Mouse (Mus musculus): ENCODE data around the gene Procr.
"Not testable (repeated sequence)": the region's sequence is repeated elsewhere in the genome, so short reads cannot be mapped to it uniquely, and the experiment has no call there.

Gene Procr

DNA sequence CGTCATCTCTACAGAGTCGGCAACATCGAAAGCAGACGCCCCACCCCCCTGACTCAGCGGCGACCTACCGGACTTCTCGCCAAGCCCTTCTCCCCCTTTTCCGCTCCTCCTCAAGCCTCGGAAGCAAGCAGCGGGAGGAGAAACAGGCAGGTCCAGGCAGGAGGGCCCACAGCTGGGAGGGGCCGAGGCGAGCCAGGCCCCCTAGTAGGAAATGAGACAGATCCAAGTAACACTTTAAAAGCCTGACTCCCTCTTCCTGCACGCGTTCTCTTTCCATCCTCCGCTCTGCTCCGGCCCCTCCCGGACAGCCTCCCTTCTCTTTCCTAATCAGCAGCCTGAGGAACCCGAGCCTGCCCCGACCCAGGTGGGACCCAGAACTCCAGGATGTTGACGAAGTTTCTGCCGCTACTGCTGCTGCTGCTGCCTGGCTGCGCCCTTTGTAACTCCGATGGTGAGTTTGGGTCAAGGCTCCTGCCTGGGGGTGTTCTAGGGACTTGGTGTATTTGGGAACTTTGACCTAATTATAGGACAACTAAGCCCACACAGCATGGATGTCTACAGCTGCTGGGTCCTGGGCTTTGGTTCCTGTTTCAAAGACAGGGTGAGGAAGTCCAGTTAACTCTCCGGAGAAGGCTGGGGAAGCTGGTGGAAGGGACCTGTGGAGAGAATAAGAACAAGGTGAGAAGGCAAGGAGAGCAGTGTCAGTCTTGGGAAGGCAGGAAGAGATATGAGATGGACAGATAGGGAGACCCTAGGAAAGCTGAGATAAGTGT lies at the start of gene Procr:
Gene Procr, plus strand, starts transcription at position 104 of the 773 bp plus-strand sequence.
- no peak for DNase-seq

- no peak for DNase-seq
Measured at GRCm38 (mm10) chr2:155701399-155701919, 49.5 kb upstream of the Procr start.

GRCm38 (mm10) chr2:155703630-155704029 lies 47.3 kb upstream of the Procr start:
- no peak for DNase-seq

DNA sequence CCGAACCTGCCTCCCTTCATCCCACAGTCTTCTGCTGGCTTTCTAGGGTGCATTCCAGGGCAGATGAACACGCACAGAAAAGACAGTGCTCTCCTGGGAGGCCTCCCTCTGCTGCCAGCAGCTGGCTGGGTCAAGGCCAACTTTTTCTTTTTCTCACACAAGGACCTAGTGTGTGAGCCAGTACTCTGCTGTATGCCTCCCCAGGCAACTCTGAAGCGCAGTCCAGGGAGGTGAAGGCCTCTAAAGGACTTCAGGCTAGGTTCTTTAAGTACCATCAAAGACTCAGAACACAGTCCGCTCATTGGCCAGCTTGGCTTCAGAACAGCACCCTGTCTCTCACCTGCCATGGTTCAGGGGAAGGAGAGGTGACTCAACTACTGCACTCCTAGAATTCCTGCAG lies 43.7 kb upstream of the Procr start:
- no peak for DNase-seq

DNA sequence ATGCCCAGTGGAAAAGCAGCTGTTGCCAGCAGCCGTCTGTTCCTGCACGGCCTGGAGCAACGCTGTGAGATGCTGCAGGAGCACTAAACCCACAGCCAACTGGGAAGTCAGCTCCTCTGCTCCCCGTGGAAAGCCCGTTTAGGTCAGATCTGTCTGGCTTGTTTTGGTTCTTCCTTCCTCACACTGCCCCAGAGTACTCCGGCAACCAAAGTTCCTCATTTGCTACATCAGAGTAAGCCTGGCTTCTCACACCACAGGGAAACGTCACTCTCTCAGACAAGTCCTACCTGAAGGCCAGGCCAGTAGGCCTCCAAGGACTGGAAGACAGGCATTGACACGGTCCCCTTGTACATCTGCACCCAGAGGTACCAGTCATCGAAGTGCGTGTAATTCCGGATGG lies 40.4 kb upstream of the Procr start:
- no peak for DNase-seq

GRCm38 (mm10) chr2:155717082-155717990 lies 33.6 kb upstream of the Procr start:
- no peak for DNase-seq

DNA sequence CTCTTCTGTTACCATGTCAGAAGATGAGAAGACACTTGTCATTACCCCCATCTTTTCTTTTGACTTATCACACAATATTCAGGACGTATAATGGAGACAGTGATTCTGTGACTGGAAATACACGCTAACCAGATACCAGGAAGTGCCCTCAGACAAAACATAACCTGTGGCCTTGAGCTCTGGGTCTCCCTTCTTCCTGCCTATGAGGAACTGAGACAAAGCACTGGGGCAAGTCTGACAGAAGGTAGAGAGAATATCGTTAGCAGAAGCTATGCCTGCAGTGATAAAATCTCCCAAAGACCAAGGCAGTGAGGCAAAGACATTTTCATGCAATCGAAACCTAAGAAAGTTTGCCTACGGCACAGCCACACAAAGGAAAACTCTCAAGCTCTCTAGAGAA lies 30.3 kb upstream of the Procr start:
- DNase-seq, result peak; percentile 11

DNA sequence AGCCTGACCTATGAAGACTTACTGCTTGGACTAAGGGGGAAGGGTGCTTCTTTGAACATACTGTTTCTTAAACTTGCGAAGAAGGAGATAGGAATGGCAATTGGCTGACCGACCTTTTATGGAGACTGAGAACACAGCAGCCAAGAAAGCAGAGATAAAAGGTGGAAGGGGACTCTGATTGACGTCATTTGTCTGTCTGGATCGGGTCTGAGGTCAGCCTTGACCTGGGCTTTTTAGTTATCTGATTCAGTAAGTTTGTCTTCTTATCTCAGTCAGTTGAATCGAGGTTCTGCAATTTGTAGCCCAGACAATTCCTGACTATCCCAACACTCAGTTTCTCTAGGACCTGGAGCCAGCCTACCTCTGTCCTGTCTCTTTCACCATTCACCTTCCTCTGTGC lies 26.9 kb upstream of the Procr start:
- no peak for DNase-seq

DNA sequence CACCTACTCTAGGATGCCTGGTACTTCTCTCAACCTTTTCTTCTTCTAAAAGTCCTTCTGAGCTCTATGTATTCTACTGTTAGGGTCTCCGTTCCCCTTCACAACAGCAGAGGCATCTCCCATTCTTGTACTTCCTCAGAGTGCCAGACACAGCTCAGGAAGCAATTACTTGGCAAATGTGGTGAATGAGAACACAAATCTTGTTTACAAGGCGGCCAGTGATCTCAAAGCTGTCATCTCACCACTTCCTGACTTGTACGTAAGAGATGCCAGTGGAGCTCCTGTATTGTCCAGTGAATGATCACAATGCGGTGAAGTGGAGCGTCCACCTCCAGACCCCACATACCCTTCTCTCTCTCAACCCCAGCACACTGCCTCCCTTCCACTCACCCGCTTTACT lies 26.4 kb upstream of the Procr start:
- no peak for DNase-seq

- DNase-seq, result no peak
Measured at GRCm38 (mm10) chr2:155726302-155726701, 24.6 kb upstream of the Procr start.

GRCm38 (mm10) chr2:155727764-155728395 lies 23.0 kb upstream of the Procr start:
- no peak for DNase-seq

GRCm38 (mm10) chr2:155728742-155729141 lies 22.2 kb upstream of the Procr start:
- no peak for DNase-seq

DNA sequence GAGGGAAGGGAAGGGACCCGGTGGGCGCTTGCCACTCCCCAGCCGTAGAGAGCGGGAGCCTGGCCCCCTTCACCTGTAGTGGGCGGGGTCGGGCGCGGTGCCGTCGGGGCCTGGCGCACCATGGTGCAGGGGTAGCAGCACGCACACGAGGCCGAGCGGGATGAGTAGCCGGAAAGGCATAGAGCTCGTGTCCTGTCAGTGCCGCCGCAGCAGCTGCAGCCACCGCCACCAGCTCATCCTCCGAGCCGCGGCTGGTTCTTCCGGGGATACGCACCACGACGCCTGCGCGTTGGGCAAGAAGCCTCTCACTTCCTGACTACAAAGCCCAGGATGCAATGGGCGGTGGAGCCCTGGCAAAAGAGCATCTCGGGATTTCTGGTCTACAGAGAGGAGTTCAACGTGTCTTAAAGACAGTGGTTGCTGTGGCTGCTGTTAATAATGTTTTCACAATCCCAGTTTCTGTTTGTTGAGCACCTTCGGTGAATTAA lies 21.7 kb upstream of the Procr start, which contains the start of gene Edem2:
Gene Edem2, minus strand, starts transcription at position 318 of the 488 bp plus-strand sequence.
- DNase-seq, result peak; percentile 94

DNA sequence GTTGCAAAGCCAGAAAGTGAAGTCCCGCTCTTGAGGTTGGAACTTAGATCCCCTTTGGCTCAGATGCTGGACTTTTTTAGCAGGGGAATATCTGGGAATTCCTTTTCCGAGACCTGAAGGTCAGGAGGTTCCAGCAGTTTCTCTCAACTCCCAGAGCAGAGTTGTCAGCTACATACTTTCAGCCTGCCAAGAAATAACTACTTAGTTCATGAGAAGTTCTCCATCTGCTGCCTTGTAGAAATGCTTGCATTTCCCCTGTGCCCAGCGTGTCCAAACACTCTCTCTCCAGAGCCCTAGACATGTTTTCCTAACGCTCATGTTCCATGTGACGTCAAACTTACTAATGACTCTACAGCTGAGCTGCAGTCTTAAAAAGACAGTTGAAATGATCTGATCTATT lies 15.8 kb upstream of the Procr start:
- DNase-seq, result no peak

DNA sequence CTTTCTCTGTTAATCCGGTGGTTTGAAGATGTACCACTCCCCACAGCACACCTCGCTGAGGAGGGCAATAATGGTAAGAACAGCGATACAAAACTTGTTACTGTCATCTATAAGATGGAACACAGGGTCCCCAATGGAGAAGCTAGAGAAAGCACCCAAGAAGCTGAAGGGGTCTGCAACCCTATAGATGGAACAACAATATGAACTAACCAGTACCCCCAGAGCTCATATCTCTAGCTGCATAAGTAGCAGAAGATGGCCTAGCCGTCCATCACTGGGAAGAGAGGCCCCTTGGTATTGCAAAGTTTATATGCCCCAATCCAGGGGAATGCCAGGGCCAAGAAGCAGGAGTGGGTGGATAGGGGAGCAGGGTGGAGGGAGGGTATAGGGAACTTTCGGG lies 15.2 kb upstream of the Procr start, which contains the start of gene Gm17581:
Gene Gm17581, minus strand, starts transcription at position 101 of the 400 bp plus-strand sequence.
- not testable (repeated sequence) for DNase-seq

- DNase-seq, result no peak
Measured at GRCm38 (mm10) chr2:155736936-155737335, 14.0 kb upstream of the Procr start.

DNA sequence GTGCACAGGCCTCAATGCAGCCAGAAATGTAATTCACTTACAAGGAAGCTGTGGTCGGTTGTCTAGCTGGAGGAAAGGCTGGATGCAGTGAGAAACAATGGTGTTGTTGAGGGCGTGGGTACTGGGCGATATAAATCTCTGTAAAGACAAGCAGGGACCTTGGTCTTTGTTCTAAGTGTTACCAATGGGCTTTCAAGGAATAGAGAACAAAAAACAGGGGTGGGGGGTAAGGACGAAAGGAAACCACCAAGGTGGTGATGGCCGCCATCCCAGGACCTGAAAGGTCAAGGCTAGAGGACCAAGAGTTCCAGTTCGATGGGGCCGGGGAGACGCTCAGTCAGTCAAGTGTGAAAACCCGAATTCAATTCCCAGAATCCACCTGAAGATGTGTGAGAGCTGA lies 13.1 kb upstream of the Procr start:
- DNase-seq, result no peak

GRCm38 (mm10) chr2:155742211-155742610 lies 8.7 kb upstream of the Procr start:
- no peak for DNase-seq

DNA sequence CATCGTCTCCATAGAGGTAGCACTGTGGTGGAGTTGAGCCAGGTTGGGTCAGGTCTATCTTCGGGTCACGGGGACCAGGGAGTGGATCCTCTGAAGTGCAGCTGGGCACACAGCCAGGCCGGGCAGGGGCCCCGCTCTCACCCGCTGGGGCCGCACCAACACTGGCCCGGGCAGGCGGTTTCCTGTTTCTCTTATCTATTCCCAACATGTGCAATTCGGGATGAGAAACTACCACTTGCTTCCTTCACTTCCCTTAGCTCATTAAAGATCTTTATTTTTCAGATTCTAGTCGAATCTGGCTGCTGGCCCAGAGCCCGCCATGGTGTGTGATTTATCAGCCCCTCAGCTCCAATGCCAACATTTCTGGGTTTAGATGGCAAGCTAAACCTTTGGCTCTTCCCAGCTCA lies 8.0 kb upstream of the Procr start:
- no peak for DNase-seq

DNA sequence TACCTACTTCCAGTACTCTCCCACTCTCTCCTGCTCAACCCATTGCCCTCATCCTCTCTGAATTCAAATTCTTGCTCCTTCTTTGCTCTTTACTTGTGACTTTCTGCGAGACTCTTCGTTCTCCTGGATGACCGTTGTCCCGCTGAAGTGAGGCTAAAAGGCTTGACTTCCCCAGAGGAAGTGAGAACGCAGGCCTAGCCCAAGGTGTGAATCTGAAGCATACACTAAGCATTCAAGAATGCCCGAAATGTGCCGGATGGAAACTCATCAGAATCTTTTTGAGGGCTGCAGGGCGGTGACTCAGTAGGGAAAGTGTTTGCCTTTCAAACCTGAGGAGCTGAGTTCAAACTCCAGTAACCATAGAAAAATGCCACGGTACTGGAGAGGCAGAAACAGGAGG lies 7.6 kb upstream of the Procr start:
- DNase-seq, result no peak

- DNase-seq, result no peak
Measured at GRCm38 (mm10) chr2:155745487-155745886, 5.4 kb upstream of the Procr start.

DNA sequence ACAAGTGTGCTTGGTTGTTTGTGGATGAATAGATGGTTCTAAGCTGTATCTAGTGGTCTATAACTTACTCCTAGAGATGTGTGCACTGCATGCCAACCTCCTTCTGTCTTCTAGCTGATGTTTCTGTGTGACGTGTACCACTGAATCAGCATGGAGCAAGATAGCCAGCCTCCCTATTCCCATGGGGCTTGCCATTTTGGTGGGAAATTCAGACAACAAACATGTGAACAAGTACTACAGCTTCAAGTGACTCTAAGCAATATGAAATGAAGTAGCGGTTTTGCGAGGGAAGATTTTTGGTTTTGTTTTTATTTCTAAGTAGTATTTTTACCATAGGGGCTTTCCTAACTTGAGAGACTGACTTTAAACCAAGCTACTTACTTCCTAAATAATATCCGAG lies 1.5 kb upstream of the Procr start:
- no peak for DNase-seq

DNA sequence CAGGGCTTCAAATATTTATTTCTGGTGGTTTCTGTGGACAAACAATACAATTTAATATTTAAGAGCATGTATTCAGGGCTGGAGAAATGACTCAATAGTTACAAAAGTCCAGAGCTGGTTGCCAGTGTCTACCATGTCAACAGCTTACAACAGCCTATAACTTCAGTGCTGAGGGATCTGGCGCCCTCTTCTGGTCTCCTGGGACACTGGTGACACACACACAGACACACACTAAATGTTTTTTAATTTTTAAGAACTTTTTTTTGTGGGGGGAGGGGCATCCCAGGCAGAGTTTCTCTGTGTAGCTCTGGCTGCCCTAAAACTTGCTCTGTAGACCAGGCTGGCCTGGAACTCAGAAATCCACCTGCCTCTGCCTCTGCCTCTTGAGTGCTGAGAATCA lies 4.8 kb downstream of the Procr start:
- DNase-seq, result peak; percentile 60
